Mouse (Mus musculus) NIH3T3 (cell line): Measurements from ENCODE around the gene Lcn2.
"Not testable (repeated sequence)": the region's sequence is repeated elsewhere in the genome, so short reads cannot be mapped to it uniquely, and the experiment has no call there.

Source experiments
- DNase-seq: peaks from one replicate; pipeline ENCODE4 v3.0.0-alpha.2; 2012; ENCODE audit warnings: low read depth

Gene Lcn2

DNA sequence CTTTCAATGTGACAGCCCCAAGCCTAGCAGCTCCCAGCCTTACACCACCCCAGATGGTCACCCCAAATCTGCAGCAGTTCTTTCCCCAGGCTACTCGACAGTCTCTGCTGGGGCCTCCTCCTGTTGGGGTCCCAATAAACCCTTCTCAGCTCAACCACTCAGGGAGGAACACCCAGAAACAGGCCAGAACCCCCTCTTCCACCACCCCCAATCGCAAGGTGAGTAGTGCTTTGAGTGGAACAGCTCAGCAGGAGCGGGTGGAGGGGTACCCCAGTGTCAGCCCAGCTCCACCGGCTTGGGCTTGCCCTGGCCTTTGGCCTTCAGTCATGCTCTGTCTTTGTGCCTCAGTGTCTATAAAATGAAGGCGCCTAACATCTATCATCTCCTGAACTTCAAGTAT lies 20.7 kb downstream of the Lcn2 start:
- no peak for DNase-seq

DNA sequence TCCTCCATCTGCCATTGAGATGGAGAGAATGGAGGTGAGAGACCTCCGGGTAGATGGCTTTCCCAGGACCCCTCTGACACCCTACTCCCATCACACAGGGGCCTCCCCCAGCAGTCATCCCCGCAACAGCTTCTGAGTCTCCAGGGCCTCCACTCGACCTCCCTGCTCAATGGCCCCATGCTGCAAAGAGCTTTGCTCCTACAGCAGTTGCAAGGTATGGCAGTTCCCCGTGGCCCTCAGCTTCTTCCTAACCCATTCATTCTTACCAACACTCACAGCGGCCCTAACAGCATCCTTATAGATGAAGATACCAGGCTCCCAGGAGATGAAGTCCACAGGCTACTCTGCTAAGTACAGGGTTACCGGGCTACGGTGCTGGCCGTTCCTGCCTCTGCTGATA lies 23.9 kb downstream of the Lcn2 start:
- DNase-seq: no peak

DNA sequence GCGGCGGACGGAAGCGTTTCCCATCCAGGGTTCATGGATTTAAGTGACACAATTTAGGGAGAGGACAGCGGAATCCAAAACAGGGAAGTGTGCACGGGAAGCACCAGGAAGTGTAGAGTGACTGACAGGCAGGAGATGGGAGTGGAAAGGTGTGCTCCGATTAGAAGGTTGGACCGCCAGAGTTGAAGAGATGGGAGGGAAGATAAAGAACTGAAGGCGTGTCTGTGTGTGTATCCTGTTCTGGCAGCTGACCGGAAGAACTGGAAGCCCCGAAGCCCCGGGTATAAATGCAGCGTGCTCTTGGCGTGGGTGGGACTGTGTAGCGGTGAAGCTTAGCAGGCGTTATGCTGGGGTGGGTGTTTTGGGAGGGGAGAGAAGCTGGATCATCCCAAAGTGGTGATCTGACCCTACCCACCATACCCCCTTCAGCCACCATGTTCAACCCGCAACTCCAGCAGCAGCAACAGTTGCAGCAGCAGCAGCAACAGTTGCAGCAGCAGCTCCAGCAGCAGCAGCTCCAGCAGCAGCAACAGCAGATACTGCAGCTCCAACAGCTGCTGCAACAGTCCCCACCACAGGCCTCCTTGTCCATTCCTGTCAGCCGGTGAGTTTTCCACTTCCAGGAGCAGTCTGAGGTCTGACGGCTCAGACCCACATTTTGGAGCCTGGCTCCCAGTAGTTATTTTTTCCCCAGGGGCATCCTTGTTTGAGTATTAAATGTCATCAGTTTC lies 24.5 kb downstream of the Lcn2 start:
- DNase-seq: peak; percentile 54

DNA sequence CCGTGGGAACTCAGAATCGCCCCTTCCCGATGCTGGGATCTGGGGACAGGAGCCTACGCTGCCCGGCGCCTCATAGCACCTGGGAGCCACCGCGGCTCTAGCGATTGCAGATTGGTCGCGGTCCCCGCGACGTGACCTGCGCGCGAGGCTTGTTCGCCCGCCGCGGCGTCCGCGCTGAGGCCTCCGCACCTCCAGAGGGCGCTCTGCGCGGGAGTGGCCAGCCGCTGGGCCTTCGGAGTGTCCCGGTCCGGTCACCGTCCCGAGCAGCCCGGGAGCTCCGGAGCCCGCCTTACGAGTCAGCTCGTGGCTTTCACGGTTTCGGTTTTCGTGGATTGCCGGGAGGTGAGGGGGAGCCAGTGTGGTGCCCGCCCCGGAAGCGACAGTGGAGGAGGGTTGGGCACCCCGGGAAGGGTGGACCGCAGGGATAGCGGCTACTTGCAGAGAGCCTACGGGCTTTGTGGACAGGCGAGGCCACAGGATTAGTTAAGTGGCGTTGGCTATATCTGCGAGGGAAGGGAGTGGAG lies 25.2 kb downstream of the Lcn2 start:
- peak; percentile 90 for DNase-seq

DNA sequence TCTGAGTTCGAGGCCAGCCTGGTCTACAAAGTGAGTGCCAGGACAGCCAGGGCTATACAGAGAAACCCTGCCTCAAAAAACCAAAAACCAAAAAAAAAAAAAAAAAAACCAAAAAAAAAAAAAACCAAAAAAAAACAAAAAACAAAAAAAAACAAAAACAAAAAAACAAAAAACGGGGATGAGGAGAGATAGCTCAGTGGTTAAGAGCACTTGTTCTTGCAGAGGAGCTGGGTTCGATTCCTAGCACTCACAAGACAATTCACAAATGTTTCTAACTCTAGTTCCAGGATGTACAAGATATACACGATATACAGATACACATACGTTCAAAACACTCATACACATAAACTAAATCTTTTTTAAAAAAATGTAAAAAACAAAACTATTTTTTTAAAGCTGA lies 25.8 kb downstream of the Lcn2 start:
- DNase-seq: not testable (repeated sequence)

DNA sequence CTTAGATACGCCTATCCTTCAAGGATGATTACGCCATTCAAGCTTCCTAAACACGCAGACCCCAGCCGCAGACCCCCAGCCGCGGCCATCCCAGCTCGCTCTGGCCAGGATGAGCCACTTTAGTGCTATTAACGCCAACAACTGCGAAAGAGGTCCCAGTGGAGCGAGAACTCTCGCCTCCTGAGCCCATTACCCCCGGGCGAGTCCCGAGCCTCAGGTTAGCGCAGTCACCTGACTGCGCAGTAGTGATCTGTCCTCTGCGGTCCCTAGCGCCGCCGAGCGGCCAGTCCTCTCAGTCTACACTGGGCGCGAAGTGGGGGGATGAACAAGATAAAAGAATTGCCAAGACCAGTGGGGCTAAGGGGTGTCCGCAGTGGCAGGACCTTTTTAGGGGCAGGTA lies 26.6 kb downstream of the Lcn2 start:
- DNase-seq: peak; percentile 82

DNA sequence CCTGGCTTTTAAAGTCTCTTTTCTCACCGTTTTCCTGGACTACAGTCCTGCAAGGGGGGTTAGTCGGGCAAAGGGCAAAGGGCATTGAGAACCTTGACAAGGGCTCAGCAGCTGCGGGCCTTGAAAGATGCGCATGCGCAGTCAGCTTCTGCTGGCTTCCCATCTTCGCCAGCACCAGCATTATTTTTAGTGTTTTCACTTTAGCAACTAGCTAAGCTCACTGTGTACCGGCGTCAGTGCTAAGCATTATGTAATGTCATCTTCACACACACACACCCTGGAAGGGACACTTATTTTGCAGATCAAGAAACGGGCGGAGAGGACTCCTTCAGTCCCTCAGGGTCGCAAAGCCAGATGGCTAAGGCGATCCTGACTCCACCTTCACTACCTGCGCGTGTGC lies 27.3 kb downstream of the Lcn2 start:
- DNase-seq: peak; percentile 83

DNA sequence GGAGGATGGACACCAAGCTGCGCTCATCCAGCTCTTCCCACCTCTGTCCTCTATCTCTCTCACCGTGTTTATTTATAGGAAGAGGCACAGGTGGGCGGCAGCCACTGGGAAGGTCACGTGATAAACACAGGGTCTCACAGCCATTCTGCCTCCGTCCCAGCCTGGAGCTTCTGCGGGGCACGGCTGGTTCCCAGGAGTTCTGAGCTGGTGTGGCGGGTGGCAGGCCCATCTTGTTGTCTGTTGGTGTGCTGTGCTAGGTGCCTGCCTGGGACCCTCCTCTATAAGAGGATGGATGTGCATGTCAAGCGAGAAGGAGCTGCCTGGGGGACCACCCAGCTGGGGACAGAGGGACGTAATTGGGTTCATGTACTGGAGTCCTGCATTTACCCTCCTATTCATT lies 29.7 kb downstream of the Lcn2 start:
- DNase-seq: no peak

DNA sequence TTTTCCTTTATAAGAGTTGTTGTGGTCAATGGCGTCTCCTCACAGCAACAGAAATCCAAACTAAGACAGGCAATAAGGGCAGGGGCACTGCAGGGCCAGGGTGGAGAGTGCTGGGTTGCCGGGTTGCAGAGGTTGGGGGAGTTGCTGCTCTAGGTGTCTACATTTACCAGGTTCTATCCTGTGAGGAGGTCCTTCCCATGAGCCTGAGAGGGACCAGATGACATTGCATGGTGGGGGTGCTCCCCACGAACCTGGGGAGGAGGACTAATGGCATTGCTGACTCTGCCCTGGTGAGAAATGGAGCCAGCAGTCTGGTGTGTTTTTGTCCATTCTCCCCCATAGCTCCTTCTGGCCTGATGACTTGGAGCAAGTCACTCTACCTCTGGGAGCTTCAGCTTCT lies 30.3 kb downstream of the Lcn2 start:
- no peak for DNase-seq

DNA sequence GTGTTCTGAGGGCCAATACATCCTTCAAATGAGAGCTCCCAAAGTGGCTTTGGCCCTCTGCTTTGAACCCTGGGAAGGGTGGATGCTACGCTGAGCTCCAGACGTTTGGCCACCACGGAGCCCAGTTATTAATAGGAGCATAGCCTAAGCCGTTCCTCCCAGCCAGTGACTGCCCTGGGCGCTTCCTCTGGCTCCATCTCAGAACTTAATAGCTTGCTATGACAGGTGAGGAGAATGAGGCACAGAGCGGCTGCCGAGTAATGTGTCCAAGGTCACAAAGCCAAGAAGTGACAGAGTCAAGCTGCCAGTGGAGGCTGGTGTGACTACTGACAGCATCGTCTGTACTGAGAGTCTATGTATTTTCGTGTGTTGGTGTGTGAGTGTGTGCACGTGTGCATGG lies 31.8 kb downstream of the Lcn2 start:
- no peak for DNase-seq

DNA sequence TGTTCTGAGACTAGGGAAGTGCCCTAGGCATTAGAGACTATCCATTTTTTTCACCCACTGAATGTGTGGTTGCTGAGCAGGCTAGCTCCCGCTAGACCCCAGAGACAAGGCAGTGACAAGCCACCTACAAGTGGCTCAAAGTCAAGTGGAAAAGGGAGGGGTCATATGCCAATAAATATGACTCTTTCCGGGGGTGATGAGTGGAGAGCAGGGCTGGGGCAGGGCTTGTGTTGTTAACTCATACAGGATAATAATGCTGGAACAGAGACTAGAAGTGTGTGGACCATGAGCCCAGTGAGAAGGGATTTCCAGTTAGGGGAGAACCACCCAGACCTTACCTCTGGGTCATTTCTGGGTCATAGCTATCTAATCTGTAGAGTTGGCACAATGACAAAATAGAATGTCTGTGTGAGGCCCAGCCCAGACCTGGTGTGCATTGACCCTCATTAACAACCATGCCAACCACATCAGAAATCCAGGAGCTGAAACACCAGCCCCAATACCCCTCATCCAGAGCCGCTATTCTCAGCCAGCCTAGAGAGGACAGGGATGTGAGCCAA lies 33.6 kb downstream of the Lcn2 start:
- DNase-seq: no peak

DNA sequence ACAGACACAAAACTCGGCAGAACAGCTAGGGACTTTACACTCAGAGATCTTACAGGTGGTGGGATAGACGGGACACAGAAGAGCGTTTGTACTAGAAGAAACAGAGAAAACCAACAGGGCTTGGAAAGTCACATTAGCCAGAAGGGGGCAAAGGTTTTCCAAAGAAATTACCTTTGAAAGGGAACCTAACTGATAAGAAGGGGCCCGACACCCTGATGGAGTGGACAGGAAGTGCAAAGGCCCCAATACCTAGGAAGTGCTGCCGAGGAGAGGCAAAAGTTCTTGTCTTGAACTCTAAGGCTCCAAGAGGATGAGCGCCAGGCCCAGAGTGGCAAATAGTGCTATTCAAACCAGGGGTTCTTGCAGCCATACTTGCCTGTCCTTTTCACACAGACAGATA lies 34.2 kb downstream of the Lcn2 start:
- no peak for DNase-seq

DNA sequence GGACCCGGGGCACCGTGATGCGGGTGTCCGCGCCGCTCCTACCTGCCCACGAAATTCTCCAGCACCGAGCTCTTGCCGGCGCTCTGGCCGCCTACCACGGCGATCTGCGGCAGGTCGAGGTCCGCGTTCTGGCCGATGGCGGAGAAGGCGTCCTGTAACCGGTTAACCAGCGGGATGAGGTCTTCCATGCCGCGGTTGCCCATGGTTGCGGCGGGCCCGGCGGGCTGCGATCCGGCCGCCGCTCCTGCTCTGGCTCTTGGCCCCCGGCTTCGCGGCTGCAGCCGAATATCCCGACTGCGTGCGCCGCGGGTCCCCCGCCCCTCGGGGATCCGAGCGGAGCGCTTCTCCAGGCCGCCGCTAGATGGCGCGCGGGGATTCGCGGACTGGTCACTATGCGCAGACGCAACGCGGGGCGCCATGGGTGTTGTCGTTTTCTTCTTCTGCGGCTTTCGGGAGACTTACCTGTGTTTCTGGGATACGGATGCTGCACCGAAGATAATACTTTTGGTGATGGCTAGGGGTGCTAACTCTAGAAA lies 35.0 kb downstream of the Lcn2 start, which contains the start of gene Dnm1:
Dnm1 (minus strand) TSS at position 332 of the 536 bp plus-strand sequence.
- DNase-seq: peak; percentile 96

DNA sequence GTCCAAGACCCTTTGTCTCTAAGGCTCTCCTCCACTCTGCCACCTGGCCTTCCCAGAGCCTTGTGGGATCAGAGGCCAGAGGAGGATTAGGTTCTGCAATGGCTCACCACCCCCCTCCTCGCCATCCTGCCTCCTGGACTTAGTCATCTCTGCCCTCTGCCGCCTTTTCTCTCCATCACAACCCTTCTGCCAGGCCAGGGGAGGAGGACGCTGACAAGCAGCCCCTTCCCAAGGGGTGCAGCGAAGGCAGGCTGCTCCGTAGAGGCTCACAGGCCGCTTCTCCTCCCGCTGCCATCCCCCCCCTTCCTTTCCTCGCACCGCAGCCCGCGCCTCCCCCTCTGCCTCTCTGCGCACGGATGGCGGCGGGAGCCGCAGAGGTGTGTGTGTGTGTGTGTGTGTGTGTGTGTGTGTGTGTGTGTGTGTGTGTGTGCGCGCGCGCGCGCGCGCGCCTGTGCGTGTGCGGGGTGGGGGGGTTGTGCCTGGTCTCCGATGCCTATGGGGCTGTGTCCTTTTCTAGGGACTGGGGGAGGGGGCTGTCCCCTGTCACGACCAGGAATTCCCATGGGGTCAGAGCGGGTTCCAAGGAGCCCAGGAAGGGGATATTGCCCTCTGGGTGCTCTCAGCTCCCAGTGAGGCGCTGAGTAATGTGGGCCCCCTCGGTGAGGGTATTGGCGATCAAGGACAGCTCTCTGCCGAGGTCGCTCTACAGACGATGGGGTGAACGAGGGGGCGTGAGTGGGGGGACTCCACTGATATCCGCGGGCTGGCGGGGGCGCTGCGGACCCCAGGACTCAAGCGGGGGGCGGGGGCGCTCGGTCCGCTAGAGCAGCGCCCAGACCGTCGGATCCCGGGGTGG lies 35.7 kb downstream of the Lcn2 start, which contains the start of gene Ciz1:
Ciz1 (plus strand) TSS at position 177 of the 856 bp plus-strand sequence.
- peak; percentile 73 for DNase-seq

DNA sequence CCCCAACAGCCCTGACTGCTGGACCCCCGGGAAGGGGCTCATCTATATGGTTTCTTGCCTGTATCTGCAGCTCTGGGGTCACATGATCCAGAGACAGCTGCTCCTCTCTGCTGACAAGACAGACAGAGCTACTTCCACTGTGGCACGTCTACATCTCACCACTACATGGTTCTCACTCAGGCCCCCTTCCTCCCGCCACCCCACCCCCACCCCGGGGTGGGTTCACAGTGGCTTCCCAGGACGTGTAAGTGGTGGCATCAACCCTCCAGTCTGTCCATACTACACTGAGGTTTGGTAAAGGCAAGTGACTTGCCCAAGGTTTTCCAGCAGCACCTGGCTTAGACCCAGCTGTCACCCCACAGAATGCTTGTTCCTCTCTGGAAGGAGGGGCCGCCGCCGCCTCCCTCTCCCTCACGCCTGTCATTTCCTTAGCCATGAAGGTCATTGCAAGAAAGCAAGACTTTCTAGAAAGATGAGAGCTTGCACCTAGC lies 36.5 kb downstream of the Lcn2 start:
- no peak for DNase-seq

DNA sequence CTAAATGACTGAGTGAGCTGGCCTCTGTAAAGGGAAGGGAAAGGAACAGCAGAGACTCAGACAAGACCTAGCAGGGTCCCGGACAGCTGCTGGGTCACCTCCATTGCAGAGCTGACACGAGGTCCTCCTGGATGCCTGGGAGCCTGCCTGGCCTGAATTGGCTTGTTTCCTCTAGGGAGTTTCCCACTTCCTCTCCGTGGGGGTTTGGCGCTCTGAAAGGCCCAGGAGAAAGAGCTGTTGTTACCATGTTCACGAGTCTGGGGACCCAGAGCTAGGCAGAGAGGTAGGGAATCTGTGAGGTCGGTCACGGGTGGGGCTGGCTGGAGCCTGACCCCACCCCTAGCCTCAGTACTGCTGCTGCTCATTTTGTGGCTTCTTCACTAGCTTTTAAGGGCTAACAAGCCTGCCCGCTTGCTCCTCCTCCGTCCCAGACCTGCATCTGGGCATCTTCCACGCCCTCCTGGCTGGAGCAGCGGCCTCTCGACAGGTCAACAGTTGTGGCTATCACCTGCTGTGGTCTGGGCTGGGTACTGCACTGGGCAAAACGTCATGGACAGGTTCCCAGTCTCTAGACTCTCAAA lies 37.5 kb downstream of the Lcn2 start:
- no peak for DNase-seq

DNA sequence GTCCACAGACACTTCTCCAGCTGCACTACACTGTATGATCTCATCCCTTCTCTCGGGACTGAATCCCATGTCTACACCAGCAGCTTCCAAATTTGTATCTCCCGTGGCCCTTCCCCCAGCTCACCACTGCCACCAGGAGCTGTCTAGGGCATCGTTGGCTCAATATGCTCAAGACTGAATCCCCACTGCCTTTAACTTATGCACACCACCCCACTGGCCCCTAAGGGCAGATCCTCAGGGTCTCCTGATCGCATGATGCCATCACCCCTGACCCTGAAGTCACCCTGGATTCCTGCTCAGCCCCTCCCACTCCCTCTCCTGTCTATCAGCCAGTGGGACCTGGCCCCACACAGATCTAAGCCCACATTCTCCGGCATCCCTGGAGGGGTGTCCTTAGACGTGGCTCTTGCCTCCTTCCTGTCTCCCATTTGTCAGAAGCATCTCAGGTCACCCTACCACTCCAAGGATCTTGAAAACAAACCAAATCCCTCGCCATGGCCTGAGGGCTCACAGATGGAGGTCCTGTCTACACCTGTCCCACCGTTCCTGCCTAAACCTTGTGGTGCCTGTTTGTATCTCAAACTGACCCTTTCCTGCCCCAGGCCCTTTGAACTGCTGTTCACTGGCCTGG lies 38.3 kb downstream of the Lcn2 start:
- DNase-seq: no peak

DNA sequence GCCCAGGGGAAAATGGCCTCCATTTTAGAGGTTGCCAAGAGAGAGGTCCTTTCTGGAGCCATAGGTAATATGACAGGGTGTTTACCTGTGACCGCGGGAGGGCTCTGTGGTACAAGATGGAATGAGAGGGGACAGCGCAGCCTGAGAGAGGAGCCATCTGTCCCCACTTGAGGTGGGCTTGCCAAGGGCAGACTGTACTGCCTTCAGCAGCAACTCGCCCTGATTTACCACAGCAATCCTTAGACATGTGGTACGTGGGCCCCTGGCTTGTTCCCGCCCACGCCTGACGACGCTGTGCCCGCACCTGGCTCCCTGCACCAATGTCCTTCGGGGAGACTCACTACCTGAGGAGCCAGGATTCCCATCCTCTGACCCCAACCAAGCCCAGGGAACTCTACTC lies 39.7 kb downstream of the Lcn2 start:
- DNase-seq: no peak

DNA sequence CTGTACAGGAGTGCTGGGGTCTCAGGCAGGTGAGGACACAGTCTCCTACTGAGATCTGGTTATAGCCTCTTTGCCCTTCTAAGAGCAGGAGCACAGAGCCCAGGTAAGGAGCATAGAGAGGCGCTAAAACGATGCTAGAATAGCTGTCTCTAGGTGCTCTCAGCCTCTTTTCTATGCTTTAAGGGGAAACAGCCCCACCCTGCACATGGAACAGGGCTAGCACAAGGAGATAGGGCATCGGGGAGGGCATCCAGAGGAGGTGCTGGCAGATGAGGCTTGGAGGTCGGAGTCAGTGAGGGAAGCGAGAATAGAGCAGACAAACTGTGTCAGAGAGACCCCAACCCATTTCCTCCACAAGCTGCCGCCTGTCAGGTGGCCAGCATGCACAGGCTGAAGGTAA lies 41.0 kb downstream of the Lcn2 start:
- DNase-seq: no peak

DNA sequence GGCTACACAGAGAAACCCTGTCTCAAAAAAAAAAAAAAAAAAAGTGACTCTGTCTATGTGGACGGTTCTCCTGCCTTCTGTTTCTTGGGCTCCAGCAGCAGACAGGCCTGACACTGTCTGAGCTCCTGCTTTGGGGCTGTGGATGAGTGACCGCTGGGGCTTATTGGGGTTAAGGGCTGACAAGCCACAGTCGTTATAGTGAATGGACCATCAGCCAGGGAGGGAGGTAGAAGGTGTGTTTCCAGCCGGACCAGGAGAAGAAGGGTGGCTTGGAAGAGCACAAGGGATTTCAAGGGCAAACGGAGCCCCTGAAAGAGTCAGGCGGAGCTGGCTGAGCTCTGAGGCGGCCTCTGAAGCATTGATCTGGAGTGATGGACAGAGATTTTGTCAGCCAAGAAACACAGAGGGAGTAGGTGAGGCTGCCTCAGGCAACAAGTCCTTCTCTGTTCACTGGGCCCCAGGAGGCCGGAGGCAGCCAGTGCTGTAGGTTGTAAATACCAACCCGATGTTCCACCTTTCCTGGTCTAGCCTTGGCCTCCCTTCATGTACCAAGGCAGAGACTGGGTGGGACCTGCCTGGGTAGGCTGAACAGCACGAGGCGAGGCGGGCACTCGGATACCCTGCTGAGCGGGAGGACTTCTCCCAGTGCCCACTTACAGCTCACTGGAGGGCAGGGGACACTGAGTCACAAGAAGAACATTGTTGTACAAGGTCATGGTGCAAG lies 43.3 kb downstream of the Lcn2 start:
- DNase-seq: no peak

DNA sequence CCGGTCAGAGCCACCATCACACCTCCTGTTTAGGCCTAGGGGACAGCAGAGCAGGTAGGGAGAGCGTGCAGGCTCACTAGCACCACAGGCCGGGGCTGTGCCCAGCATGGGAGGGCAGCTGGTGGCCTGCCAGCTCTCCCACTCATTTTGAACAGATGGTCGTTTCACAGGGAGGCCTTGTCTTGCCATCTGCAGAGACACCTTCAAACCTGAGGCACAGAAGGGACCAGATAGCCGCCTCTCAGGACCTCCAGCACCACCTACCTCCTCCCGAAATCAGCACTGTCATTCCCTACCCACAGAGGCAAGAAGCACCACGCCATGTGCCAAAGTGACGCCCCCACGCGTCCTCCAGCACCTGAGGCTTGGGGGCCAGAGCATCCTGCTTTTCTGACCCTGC lies 44.0 kb downstream of the Lcn2 start:
- no peak for DNase-seq
